Mouse (Mus musculus) testis, adult 2 months (tissue): Measurements from ENCODE around the gene Cacna1b. TPM values are rescaled to one million over a fixed set of nuclear protein-coding genes. Genes with fewer than 3 reads are reported as not detected.

Source experiments
- H3K27ac ChIP-seq: fragments of 200-500 bp; 2 replicates; pipeline ENCODE4 v1.5.1; 2012; ENCODE audit warnings: low read depth, low read length; ENCODE audit not compliant: control insufficient read depth, insufficient read depth
- H3K27me3 ChIP-seq: fragments of 200-500 bp; 2 replicates; pipeline ENCODE4 v1.6.1; 2012; ENCODE audit warnings: mild to moderate bottlenecking, low read length, moderate library complexity; ENCODE audit not compliant: control insufficient read depth, insufficient read depth
- H3K36me3 ChIP-seq: fragments of 200-500 bp; 2 replicates; pipeline ENCODE4 v1.6.1; 2012; ENCODE audit warnings: mild to moderate bottlenecking, low read length; ENCODE audit not compliant: control insufficient read depth, insufficient read depth
- H3K4me1 ChIP-seq: fragments of 200-500 bp; 2 replicates; pipeline ENCODE4 v1.6.1; 2012; ENCODE audit warnings: low read length; ENCODE audit not compliant: control insufficient read depth, insufficient read depth
- H3K4me3 ChIP-seq: fragments of 200-500 bp; 2 replicates; pipeline ENCODE4 v1.5.1; 2012; ENCODE audit warnings: low read depth, mild to moderate bottlenecking, low read length, moderate library complexity, mixed read lengths; ENCODE audit not compliant: control insufficient read depth
- CTCF ChIP-seq: fragments of 200-500 bp; IDR thresholded peaks from 2 replicates; pipeline ENCODE4 v1.5.1; 2012; ENCODE audit warnings: low read depth, mild to moderate bottlenecking, inconsistent platforms, low read length, moderate library complexity; ENCODE audit not compliant: control insufficient read depth, insufficient read depth, insufficient replicate concordance
- POLR2A ChIP-seq: fragments of 200-500 bp; IDR thresholded peaks from 2 replicates; pipeline ENCODE4 v1.6.1; 2012; ENCODE audit warnings: low read depth, mild to moderate bottlenecking, inconsistent platforms, low read length, moderate library complexity; ENCODE audit not compliant: control insufficient read depth
- polyA plus RNA-seq: library from polyadenylated mRNA; depleted of rRNA; stranded (reverse); fragments of >200 nt; gene quantifications from 2 replicates; pipeline ENCODE4 v1.2.3, GENCODE M21; 2012; rRNA removed

Cacna1b gene
- polyA plus RNA-seq, result 3.6 and 3.8 TPM in 2 replicates

DNA sequence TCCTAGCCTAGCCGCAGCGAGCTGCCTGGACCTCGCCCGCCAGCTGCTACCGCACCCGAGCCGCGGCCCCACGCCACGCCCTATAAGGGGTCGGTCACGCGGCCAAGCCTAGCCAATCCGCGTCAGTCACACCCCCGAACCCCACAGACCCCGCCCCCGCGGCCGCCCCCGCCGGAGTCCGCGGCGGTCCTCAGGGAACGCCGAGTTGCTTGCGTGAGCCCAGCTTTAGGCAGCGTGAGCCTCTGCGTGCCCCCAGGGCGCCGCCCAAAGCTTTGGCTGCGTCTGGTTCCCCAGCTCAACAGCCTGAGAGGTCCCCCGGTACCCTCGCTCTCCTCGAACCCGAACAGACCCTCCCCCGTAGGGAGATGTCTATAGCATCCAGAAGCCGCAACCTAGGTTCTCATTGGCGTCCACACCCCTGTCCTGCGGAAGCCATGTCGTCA is at the start of gene Cacna1b:
Cacna1b (minus strand) TSS at position 38 of the 443 bp plus-strand sequence.
- no peak within 1 kb of the TSS for H3K27ac ChIP-seq
- no peaks in the 10 kb centered on the region for H3K36me3 ChIP-seq
- H3K4me3 ChIP-seq, result peak within 1 kb of the TSS; percentile 76
- no peaks in the 10 kb centered on the region for H3K27me3 ChIP-seq
- peaks cover 14% of the 10 kb centered on the region for H3K4me1 ChIP-seq
- no peak for TF ChIP-seq POLR2A
- no peak for TF ChIP-seq CTCF

DNA sequence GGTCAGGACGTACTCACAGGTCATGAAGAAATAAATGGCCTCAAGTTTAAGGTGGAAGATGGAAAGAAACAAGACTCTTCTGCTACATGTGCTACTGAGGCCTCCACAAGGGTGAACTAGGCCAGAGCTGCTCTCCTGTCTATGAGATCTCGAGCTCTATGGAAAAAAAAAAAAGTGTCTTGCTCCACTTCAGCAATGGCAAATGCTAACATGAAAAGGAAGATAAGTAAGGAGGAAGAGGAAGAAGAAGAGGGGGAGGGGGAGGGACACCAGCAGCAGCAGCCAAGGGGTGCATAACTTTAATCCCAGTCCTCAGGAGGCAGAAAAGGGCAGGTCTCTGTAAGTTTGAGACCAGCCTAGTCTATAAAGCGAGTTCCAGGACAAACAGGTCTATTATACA is 46.8 kb upstream of the Cacna1b start:
- Histone ChIP-seq H3K4me3 (no peak overlapping the region), H3K4me1 (no peaks in the 10 kb centered on the region), H3K36me3 (no peaks in the 10 kb centered on the region), H3K27ac (no peak overlapping the region), H3K27me3 (no peaks in the 10 kb centered on the region)
- TF ChIP-seq CTCF (no peak), POLR2A (no peak)

DNA sequence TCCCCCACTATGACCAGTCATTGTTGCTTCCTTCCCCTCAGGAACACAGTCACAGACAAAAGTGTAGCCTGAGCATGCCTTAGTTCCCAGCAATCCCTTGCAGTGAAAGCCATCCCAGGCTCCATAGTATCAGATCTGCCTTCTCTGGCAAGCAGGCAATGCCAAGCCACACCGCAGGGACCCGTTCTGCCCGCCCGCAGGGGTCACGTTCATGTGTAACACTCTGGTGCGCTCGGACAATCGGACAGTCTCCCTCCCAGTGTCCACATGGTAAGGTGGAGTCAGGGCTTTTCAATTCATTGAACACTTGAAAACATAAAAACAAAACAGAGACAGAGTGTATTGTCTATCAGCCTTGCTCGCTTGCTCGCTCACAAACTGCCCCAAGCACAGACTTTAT is 44.7 kb upstream of the Cacna1b start:
- no peak for TF ChIP-seq CTCF
- no peak for TF ChIP-seq POLR2A
- H3K27me3 ChIP-seq, result no peaks in the 10 kb centered on the region
- no peaks in the 10 kb centered on the region for H3K4me1 ChIP-seq
- H3K36me3 ChIP-seq, result no peaks in the 10 kb centered on the region
- H3K27ac ChIP-seq, result no peak overlapping the region
- no peak overlapping the region for H3K4me3 ChIP-seq

DNA sequence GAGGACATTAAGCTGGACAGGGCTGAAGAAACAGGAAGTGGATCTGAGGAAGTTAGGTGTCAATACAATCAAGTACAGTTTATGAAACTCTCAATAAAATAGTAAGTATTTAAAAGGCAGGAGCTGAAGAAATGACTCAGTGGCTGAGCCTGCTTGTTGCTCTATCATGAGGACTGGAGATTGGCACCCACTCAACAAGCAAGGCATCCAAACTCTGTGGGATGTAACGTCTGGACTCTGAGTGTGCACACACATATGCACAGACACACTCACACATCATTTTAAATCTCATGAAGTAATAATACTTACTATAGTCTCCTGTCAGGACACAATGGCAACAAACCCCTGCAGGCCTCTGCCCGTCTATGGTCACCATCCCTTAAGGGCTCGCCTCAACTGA is 44.1 kb upstream of the Cacna1b start:
- H3K4me1 ChIP-seq, result no peaks in the 10 kb centered on the region
- TF ChIP-seq CTCF, result no peak
- TF ChIP-seq POLR2A, result no peak
- no peak overlapping the region for H3K4me3 ChIP-seq
- no peaks in the 10 kb centered on the region for H3K36me3 ChIP-seq
- H3K27me3 ChIP-seq, result no peaks in the 10 kb centered on the region
- H3K27ac ChIP-seq, result no peak overlapping the region

DNA sequence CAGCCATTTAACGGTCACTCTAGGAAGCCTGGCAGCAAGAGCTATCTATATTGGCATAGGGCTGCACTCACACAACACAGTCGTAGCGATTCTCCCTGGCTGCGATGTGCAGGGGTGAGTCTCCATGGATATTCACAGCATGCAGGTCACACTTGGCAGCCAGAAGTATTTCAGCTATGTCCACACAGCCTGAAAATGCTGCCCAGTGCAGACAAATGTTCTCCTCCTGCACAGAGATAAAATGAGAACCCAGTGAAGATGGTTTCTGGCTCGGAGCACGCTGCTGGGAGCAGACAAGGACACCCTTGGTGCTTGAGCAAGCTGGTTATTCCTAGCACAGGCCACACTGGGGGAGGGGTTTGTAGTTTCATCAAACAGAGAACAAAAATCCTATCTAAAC is 43.2 kb upstream of the Cacna1b start:
- Histone ChIP-seq H3K27ac (no peak overlapping the region), H3K36me3 (no peaks in the 10 kb centered on the region), H3K27me3 (no peaks in the 10 kb centered on the region), H3K4me3 (no peak overlapping the region), H3K4me1 (no peaks in the 10 kb centered on the region)
- TF ChIP-seq CTCF (no peak), POLR2A (no peak)

DNA sequence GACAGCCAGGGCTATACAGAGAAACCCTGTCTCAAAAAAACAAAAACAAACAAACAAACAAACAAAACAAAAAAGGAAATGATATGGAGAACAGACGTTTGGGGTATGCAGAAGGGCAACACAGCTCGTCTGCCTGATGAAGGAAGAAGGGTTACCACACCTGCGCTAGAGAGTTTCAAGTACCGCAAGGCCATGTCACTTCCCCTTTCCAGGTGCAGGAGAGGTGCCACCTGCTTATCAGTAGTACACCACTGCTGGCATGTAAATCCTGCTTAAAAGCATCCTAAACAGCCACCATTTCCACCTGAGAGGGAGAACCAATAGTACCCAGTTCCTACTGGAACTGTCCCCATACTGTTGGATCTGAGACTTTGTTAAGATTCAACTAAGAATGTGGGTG is 42.7 kb upstream of the Cacna1b start:
- no peak overlapping the region for H3K27ac ChIP-seq
- no peaks in the 10 kb centered on the region for H3K4me1 ChIP-seq
- H3K4me3 ChIP-seq, result no peak overlapping the region
- no peak for TF ChIP-seq CTCF
- no peak for TF ChIP-seq POLR2A
- no peaks in the 10 kb centered on the region for H3K36me3 ChIP-seq
- no peaks in the 10 kb centered on the region for H3K27me3 ChIP-seq

DNA sequence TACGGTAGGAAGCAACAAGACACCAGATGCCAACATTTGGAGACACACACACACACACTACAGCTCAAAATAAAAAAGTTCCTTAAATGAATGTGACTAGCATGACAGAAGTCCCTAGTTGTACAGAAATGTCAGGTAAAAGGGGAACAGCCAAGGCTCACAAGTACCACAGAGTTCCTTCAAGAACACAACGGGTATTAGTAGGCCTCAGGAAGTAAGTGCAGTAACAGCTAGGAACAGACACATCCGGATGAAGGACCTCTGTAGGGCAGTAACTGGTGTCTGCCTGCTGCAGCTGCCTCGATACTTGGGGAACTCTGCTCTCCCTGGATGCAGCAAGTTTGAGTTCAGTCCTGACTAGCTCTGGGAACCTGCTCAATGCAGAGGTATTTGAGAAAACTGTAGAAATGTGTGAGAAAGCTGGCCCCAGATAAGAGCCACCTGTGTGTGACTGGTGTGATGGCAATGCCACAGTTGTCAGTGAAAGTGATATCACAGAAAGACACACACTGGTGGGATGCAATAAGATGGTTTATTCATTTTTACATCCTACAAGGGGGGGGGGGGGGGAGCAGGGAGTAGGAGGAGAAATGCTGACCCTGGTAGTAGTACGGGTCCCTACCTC is 34.0 kb upstream of the Cacna1b start:
- no peak overlapping the region for H3K4me3 ChIP-seq
- no peak for TF ChIP-seq POLR2A
- TF ChIP-seq CTCF, result no peak
- no peaks in the 10 kb centered on the region for H3K27me3 ChIP-seq
- H3K4me1 ChIP-seq, result no peaks in the 10 kb centered on the region
- no peak overlapping the region for H3K27ac ChIP-seq
- H3K36me3 ChIP-seq, result no peaks in the 10 kb centered on the region

DNA sequence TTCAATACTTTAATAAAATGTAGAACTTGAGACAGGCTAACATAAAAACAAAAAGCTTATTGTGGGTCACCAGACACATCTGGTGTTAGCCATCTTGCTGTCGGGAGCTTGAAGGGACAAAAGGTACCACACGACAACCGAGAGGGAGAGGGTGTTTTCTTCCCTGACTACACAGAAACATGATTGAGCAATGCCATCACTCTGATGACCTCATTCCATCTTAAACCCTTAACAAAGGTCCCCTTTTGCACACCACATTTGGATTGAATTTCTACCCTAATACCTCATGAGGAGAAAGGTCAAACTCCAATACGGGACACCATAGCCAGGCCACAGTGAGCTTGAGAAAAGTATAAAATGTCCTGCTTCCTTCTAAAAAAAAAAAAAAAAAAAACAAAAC is 24.3 kb upstream of the Cacna1b start:
- no peak overlapping the region for H3K27ac ChIP-seq
- H3K4me3 ChIP-seq, result no peak overlapping the region
- no peaks in the 10 kb centered on the region for H3K4me1 ChIP-seq
- no peaks in the 10 kb centered on the region for H3K27me3 ChIP-seq
- H3K36me3 ChIP-seq, result no peaks in the 10 kb centered on the region
- TF ChIP-seq CTCF (no peak), POLR2A (no peak)
